Mouse (Mus musculus) bone marrow, adult 2 months (tissue): ENCODE data around the gene Fas. TPM values are rescaled to one million over a fixed set of nuclear protein-coding genes. Genes with fewer than 3 reads are reported as not detected.

ENCODE experiments used
- H3K27ac ChIP-seq: fragments of 200-500 bp; 2 replicates; pipeline ENCODE4 v1.5.1; 2012; ENCODE audit warnings: low read depth, mild to moderate bottlenecking, control low read depth, inconsistent platforms, low read length; ENCODE audit not compliant: control insufficient read depth, poor library complexity, insufficient read depth
- H3K4me1 ChIP-seq: fragments of 200-500 bp; 2 replicates; pipeline ENCODE4 v1.6.1; 2011; ENCODE audit warnings: low read length; ENCODE audit not compliant: control insufficient read depth, insufficient read depth
- H3K4me3 ChIP-seq: fragments of 200-500 bp; replicated peaks from 2 replicates; pipeline ENCODE3; 2011; ENCODE audit warnings: mild to moderate bottlenecking, low read depth, low read length, control low read depth; ENCODE audit not compliant: control insufficient read depth
- CTCF ChIP-seq: fragments of 200-500 bp; IDR thresholded peaks from 2 replicates; pipeline ENCODE4 v1.5.1; 2011; ENCODE audit warnings: low read length, control low read depth; ENCODE audit not compliant: control insufficient read depth, insufficient read depth
- POLR2A ChIP-seq: fragments of 200-500 bp; IDR thresholded peaks from 2 replicates; pipeline ENCODE4 v1.6.1; 2011; ENCODE audit warnings: low read depth, mild to moderate bottlenecking, control low read depth, low read length, borderline replicate concordance; ENCODE audit not compliant: control insufficient read depth
- WGBS: fragments of 180-500 bp; shearing (Covaris S2); methylation state at CpG from one replicate; pipeline ENCODE4 v1.1.7; 2018; 5-methylcytosine and 5-hydroxymethylcytosine counted together
- polyA plus RNA-seq: library from polyadenylated mRNA; stranded (reverse); fragments of >200 nt; gene quantifications from 2 replicates; pipeline ENCODE4 v1.2.4, GENCODE M21; 2011; ENCODE audit warnings: low replicate concordance; ENCODE audit not compliant: missing spikeins, insufficient read depth, insufficient read length

The Fas gene
- polyA plus RNA-seq, 1 experiment: 10.1 TPM

GRCm38 (mm10) chr19:34288696-34289095, 1.8 kb upstream of the Fas start:
- H3K27ac ChIP-seq: no peak overlapping the region
- 67% methylated on average over 1 of the region's 1 CpGs for WGBS
- TF ChIP-seq CTCF (no peak), POLR2A (no peak)
- no peak overlapping the region for H3K4me3 ChIP-seq
- no peaks in the 10 kb centered on the region; the same call in 1 of the 2 replicates for H3K4me1 ChIP-seq

- H3K27ac ChIP-seq: no peak overlapping the region
- H3K4me3 ChIP-seq: peak overlapping the region; percentile 90
- TF ChIP-seq CTCF (no peak), POLR2A (no peak)
- H3K4me1 ChIP-seq: no peaks in the 10 kb centered on the region; the same call in 1 of the 2 replicates
- WGBS: 2% methylated on average over 15 of the region's 15 CpGs
These were observed 441 bp downstream of the Fas start for GRCm38 (mm10) chr19:34290872-34291341.

DNA sequence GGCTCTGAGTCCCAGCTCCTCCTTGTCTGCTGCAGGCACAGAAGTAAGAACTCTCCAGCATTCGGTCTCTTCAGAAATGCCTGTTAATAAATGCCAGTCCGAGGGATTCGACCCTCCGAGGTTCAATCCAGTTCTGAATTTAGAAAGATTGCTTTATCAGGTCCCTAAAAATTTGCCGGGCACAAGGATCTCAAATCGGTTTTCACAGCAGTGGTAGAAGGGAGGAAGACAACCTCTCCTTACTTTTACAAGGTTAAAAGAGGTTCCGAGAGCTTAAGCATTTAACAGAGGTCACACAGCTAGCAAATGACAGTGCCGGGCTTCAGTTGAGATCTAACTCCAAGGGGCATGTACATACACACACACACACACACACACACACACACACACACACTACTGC, 913 bp downstream of the Fas start:
- Histone ChIP-seq H3K4me3 (peak overlapping the region; percentile 43), H3K4me1 (peaks cover 1% of the 10 kb centered on the region; the same call in 1 of the 2 replicates), H3K27ac (no peak overlapping the region)
- TF ChIP-seq CTCF: no peak
- TF ChIP-seq POLR2A: no peak
- WGBS: 37% methylated on average over 8 of the region's 8 CpGs

- no peak for TF ChIP-seq CTCF
- TF ChIP-seq POLR2A: no peak
- WGBS: 77% methylated on average over 5 of the region's 5 CpGs
- no peak overlapping the region for H3K27ac ChIP-seq
- H3K4me1 ChIP-seq: peaks cover 3% of the 10 kb centered on the region
- H3K4me3 ChIP-seq: peak overlapping the region; percentile 29
These were observed 1.5 kb downstream of the Fas start for GRCm38 (mm10) chr19:34291956-34292355.

GRCm38 (mm10) chr19:34292701-34293100, 2.2 kb downstream of the Fas start:
- Histone ChIP-seq H3K27ac (no peak overlapping the region), H3K4me3 (no peak overlapping the region), H3K4me1 (peaks cover 3% of the 10 kb centered on the region)
- WGBS: 78% methylated on average over 2 of the region's 2 CpGs
- TF ChIP-seq POLR2A (no peak), CTCF (no peak)

- Histone ChIP-seq H3K27ac (no peak overlapping the region), H3K4me1 (peaks cover 3% of the 10 kb centered on the region), H3K4me3 (no peak overlapping the region)
- 74% methylated on average over 3 of the region's 3 CpGs for WGBS
- no peak for TF ChIP-seq CTCF
- TF ChIP-seq POLR2A: no peak
These were observed 3.0 kb downstream of the Fas start for GRCm38 (mm10) chr19:34293376-34293947.

- TF ChIP-seq CTCF: no peak
- TF ChIP-seq POLR2A: no peak
- 81% methylated on average over 6 of the region's 6 CpGs for WGBS
- no peak overlapping the region for H3K27ac ChIP-seq
- no peak overlapping the region for H3K4me3 ChIP-seq
- H3K4me1 ChIP-seq: peaks cover 3% of the 10 kb centered on the region
These were observed 5.0 kb downstream of the Fas start for GRCm38 (mm10) chr19:34295442-34295841.

DNA sequence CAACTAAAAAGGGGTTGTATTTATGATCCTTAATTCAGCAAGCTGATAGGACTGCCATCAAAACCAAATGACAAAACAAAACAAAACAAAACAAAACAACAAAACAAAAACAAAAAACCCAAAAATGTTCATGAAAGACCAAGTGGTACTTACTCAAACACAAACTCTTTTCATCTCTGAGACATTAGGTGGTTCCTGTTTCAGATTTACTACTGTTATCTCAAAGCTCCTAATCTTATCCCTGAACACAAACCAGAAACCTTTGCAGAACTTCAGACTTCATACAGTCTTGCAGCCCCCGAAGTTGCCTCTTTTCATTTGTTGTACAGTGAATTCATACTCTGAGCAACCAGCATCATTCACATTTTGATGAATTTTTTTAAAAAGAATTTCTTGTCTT, 8.1 kb downstream of the Fas start:
- Histone ChIP-seq H3K4me3 (no peak overlapping the region), H3K4me1 (peaks cover 3% of the 10 kb centered on the region), H3K27ac (no peak overlapping the region)
- 27% methylated on average over 1 of the region's 1 CpGs for WGBS
- TF ChIP-seq CTCF (no peak), POLR2A (no peak)

DNA sequence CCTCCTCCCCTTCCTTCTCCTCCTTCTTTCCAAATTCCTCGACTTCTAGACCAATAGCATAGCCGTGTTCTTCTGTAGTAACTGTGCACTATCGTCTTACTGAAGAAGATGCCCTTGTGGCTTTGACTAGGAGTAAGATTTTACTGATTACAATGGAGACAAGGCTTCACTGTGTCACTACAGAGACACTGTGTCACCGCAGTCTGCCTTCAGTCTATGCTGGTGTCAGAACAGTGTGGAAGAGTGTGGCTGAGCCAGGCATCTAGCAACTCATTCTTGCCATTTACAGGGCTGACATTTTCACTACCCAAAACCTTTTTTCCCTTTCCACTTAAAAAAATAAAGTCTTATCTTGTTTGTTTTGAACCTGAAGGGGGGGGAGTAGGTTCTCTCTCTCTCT, 8.8 kb downstream of the Fas start:
- Histone ChIP-seq H3K4me3 (no peak overlapping the region), H3K27ac (no peak overlapping the region), H3K4me1 (peaks cover 3% of the 10 kb centered on the region)
- 69% methylated on average over 4 of the region's 4 CpGs for WGBS
- TF ChIP-seq POLR2A: no peak
- no peak for TF ChIP-seq CTCF
